Mouse (Mus musculus) large intestine, adult 2 months (tissue): ENCODE measurements around the gene Ahcyl2. TPM values are rescaled to one million over a fixed set of nuclear protein-coding genes. Genes with fewer than 3 reads are reported as not detected.

Source experiments
- DNase-seq: peaks from one replicate; pipeline ENCODE4 v3.0.0-alpha.2; 2012; ENCODE audit warnings: low read depth, low spot score
- WGBS: fragments of 180-500 bp; shearing (Covaris S2); methylation state at CpG from one replicate; pipeline ENCODE4 v1.1.7; 2018; 5-methylcytosine and 5-hydroxymethylcytosine counted together
- polyA plus RNA-seq: library from polyadenylated mRNA; depleted of rRNA; stranded (reverse); fragments of >200 nt; gene quantifications from 2 replicates; pipeline ENCODE4 v1.2.3, GENCODE M21; 2012; rRNA removed

Gene Ahcyl2
- polyA plus RNA-seq, 1 experiment, result 74.3 TPM

DNA sequence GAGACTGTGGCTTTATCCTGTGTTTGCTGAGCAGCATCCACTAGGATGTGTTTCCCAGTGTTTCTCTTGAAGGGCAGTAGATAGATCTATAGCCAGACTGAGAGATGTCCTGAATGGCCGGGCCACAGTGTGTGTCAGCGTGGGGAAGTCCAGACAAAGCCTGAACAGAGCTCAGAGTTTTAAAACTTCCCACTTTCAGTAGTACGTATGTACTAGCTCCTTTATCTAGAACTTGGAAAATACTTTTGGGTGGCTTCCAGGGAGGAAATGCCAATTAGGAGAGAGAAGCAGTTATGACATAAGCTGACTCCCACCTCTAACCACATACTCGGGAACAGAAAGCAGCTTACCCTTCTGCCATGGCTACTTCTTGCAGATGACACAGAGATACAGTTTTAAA, 172.6 kb downstream of the Ahcyl2 start:
- 34% methylated on average over 4 of the region's 4 CpGs for WGBS
- DNase-seq, result no peak

DNA sequence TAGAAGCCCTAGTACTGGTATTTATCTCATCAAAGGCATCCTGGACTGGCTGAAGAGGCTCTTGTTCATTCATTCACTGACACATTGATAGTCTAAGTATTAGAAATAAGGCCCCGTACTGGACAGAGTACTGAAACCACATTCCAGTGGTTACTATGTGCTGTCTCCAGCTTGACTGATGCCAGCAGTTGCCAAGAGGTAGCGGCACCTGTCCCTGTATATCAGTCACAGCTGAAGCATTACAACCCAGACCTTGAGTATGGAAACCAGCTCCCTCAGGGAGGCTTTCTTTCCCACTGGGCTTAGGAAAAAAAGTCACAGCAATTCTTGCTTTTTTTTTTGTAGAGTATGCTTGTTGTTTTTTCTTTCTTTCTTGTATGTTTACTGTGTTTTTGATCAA, 173.2 kb downstream of the Ahcyl2 start:
- no peak for DNase-seq
- WGBS, result 84% methylated on average over 2 of the region's 2 CpGs

DNA sequence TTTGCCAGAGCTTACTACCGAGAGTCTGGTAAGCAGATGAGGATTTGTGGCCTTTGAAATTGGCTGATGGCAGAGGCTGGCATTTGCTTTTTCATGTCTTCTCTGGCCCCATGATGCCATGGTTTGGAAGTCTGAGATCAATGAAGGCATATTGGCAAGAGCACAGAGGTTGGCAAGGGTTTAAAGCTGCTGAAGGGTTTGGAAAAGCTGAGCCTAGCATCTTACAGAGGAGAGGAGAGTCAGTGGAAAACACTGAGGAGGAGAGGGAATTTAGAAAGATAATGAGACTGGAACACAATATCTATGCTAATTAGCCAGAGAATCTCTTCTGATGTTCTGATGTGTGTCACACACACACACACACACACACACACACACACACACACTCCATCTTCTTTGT, 176.7 kb downstream of the Ahcyl2 start:
- no peak for DNase-seq
- 70% methylated on average over 1 of the region's 1 CpGs for WGBS

- WGBS, result 70% methylated on average over 2 of the region's 2 CpGs
- no peak for DNase-seq
Observed at GRCm38 (mm10) chr6:29946568-29946967, 178.8 kb downstream of the Ahcyl2 start.

DNA sequence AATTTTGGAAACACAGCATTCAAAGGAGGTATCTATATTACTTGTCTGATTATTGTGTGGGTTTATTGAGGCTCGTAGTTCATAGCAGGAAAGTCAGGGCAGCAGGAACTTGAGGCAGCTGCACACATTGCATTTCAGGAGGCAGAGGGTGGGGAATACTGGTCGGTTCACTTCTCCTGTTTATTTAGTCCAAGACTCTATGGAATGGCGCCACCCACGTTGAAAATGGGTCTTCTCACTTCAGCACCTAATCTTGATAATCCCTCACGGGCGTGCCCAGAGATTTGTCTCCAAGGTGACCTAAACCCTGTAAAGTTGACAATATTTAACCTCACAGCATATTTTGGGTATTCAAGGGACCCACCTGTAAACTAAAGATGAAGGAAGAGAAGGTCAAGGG, 180.0 kb downstream of the Ahcyl2 start:
- DNase-seq, result no peak

GRCm38 (mm10) chr6:29956749-29957148, 188.9 kb downstream of the Ahcyl2 start:
- WGBS, result 89% methylated on average over 4 of the region's 4 CpGs

More for the DNA sequence above, 180.0 kb downstream of the Ahcyl2 start:
- WGBS, result 52% methylated on average over 6 of the region's 6 CpGs

DNA sequence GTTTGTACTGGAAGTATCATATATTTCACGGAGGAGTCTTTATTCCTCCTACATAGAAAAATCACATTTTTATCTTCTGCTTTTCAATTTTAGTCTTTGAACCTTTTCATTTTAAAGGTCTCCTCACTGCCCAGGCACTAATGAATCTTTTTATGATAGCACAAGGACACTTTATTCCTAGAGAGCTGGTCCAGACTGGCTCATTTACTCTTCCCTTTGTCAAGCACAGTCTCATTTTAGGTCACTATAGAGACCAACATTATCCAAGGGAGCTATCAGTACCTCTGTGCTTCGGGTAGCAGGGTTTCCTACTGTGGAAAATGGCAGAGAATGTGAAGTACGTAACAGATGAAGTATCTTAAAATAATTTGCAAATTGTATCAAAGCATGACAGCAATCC, 190.9 kb downstream of the Ahcyl2 start:
- 86% methylated on average over 3 of the region's 3 CpGs for WGBS
- no peak for DNase-seq

More at GRCm38 (mm10) chr6:29956749-29957148, 188.9 kb downstream of the Ahcyl2 start:
- DNase-seq, result no peak

GRCm38 (mm10) chr6:29961081-29961480, 193.3 kb downstream of the Ahcyl2 start:
- DNase-seq, result no peak
- WGBS, result 92% methylated on average over 6 of the region's 6 CpGs

Other genes starting within 250 kb of the Ahcyl2 start
- 18.5 and 20.4 TPM in 2 replicates for gene Irf5, start 241.4 kb upstream of the Ahcyl2 start, polyA plus RNA-seq
- 30.7 and 36.4 TPM in 2 replicates for gene Tnpo3, start 158.1 kb upstream of the Ahcyl2 start, polyA plus RNA-seq
- 2.5 and 2.8 TPM in 2 replicates for gene Tspan33, start 73.8 kb upstream of the Ahcyl2 start, polyA plus RNA-seq
- gene Smo, start 32.5 kb upstream of the Ahcyl2 start, polyA plus RNA-seq, result 10.8 and 14.9 TPM in 2 replicates
- 0.58 and 1.7 TPM in 2 replicates for gene Strip2, start 149.0 kb downstream of the Ahcyl2 start, polyA plus RNA-seq